In genomic region chr9:59056281-59056680, GRCm38 (mm10) we compare ENCODE assay signal across 9 mouse cellular contexts. TPM values are rescaled to one million over a fixed set of nuclear protein-coding genes. Genes with fewer than 3 reads are reported as not detected.
DNase-seq lines count a peak whose midpoint lies in the region; ATAC-seq and TF ChIP-seq lines count a peak whose summit lies in the region.
"Had no signal": no experiment of that assay in that cellular context is flagged by ENCODE, and none has a peak within 500 bp of the region (broad histone marks: within the 10 kb centered on the region; RNA-seq: fewer than 3 reads in every experiment).

No protein-coding gene starts in this region.

- no peak for TF ChIP-seq EP300 in CH12.LX (IDR thresholded peaks at IDR 0.05; ENCODE audit: low read length)

- H3K4me1 ChIP-seq in CH12.LX (ENCODE audit: control insufficient read depth in 1 of 2, insufficient read depth in 2 of 2), result peaks cover 0 to 17% of the 10 kb centered on the region in 2 experiments; a peak in 2 of 4 replicates
- peaks cover 22% of the 10 kb centered on the region for H3K4me1 ChIP-seq in heart, embryonic 13.5 days
- H3K4me1 ChIP-seq in lung, embryonic 15.5 days, result no peaks in the 10 kb centered on the region
- no peaks in the 10 kb centered on the region for H3K4me1 ChIP-seq in liver, embryonic 12.5 days

- intact Hi-C loops in gastrocnemius, postnatal 36 days (cut with DNase I), result loop anchor here (5.0 kb wide), 1 partner anchor 56 kb away; no protein-coding TSS in a partner anchor

- no peak overlapping the region for H3K9ac ChIP-seq in CH12.LX (ENCODE audit: insufficient read depth, low read depth)
- no peak overlapping the region for H3K9ac ChIP-seq in heart, embryonic 13.5 days
- no peak overlapping the region for H3K9ac ChIP-seq in lung, embryonic 15.5 days
- no peak overlapping the region for H3K9ac ChIP-seq in liver, embryonic 12.5 days

- H3K4me2 ChIP-seq in CH12.LX (ENCODE audit: insufficient read depth, low read depth, poor library complexity, severe bottlenecking), result peak overlapping the region; percentile 46; the same call in 1 of the 2 replicates
- peak overlapping the region; percentile 26; the same call in 1 of the 2 replicates for H3K4me2 ChIP-seq in heart, embryonic 13.5 days
- peak overlapping the region; percentile 40 for H3K4me2 ChIP-seq in lung, embryonic 15.5 days
- H3K4me2 ChIP-seq in liver, embryonic 12.5 days, result no peak overlapping the region

- ATAC-seq in heart, embryonic 13.5 days (ENCODE audit: extremely low read depth, insufficient number of reproducible peaks, low FRiP score, low TSS enrichment), result no peak
- ATAC-seq in lung, embryonic 15.5 days (ENCODE audit: borderline replicate concordance, extremely low read depth, low FRiP score, low TSS enrichment), result peak; percentile 77; the same call in 1 of the 2 replicates
- ATAC-seq in liver, embryonic 12.5 days, result no peak

- dilution Hi-C loops in CH12.LX (cut with MboI; ENCODE audit: extremely low pct_ligation_motif_present, extremely low pct_unique_long_range_greater_than_20kb, low sequenced_read_pairs), result no loop called here

- no peak for TF ChIP-seq RAD21 in CH12.LX (IDR thresholded peaks at IDR 0.05; ENCODE audit: low read depth, low read length)

- no peaks in the 10 kb centered on the region for H3K27me3 ChIP-seq in CH12.LX (replicated peaks)
- H3K27me3 ChIP-seq in heart, embryonic 13.5 days (replicated peaks), result no peaks in the 10 kb centered on the region
- no peaks in the 10 kb centered on the region for H3K27me3 ChIP-seq in lung, embryonic 15.5 days
- H3K27me3 ChIP-seq in liver, embryonic 12.5 days (replicated peaks), result no peaks in the 10 kb centered on the region

- TF ChIP-seq POLR2A in CH12.LX (IDR thresholded peaks at IDR 0.05; ENCODE audit: low read depth, low read length), result no peak

- in situ Hi-C loops in CH12.LX (cut with MboI; ENCODE audit: low pct_ligation_motif_present, low pct_unique_long_range_greater_than_20kb, low sequenced_read_pairs), result no loop called here

- no peaks in the 10 kb centered on the region for H3K79me2 ChIP-seq in CH12.LX (replicated peaks; ENCODE audit: control insufficient read depth, extremely low read depth, insufficient read depth, poor library complexity, severe bottlenecking)

- TF ChIP-seq CTCF in CH12.LX (conservative IDR thresholded peaks at IDR 0.05 in 1 of 2, IDR thresholded peaks at IDR 0.05 in 1 of 2; ENCODE audit: low read depth in 2 of 2, low read length in 2 of 2), result no peak

- H3K27ac ChIP-seq in CH12.LX (ENCODE audit: insufficient read depth, low read depth), result no peak overlapping the region
- H3K27ac ChIP-seq in heart, embryonic 13.5 days (replicated peaks), result no peak overlapping the region
- no peak overlapping the region for H3K27ac ChIP-seq in lung, embryonic 15.5 days
- no peak overlapping the region for H3K27ac ChIP-seq in liver, embryonic 12.5 days
- H3K27ac ChIP-seq: left cerebral cortex, adult 2 months had no signal

- WGBS in heart, embryonic 13.5 days, result 62% methylated on average over 8 of the region's 8 CpGs
- whole genome bisulfite sequencing in lung, embryonic 15.5 days, result 51% methylated on average over 8 of the region's 8 CpGs
- 70% methylated on average over 8 of the region's 8 CpGs for WGBS in liver, embryonic 12.5 days (ENCODE audit: insufficient replicate concordance)

- peak overlapping the region in 1 of 3 experiments; percentile 13 for H3K4me3 ChIP-seq in CH12.LX (replicated peaks in 1 of 3; ENCODE audit: low read depth in 2 of 3, low read length in 2 of 3, poor library complexity in 1 of 3)
- H3K4me3 ChIP-seq in heart, embryonic 13.5 days, result no peak overlapping the region
- H3K4me3 ChIP-seq in lung, embryonic 15.5 days, result peak overlapping the region; percentile 3; the same call in 1 of the 2 replicates
- no peak overlapping the region for H3K4me3 ChIP-seq in liver, embryonic 12.5 days
- H3K4me3 ChIP-seq: left cerebral cortex, adult 2 months had no signal

- H3K9me3 ChIP-seq in CH12.LX (replicated peaks; ENCODE audit: low read length), result no peaks in the 10 kb centered on the region
- H3K9me3 ChIP-seq in heart, embryonic 13.5 days, result no peaks in the 10 kb centered on the region
- no peaks in the 10 kb centered on the region for H3K9me3 ChIP-seq in lung, embryonic 15.5 days
- H3K9me3 ChIP-seq in liver, embryonic 12.5 days (replicated peaks), result no peaks in the 10 kb centered on the region

- DNase-seq in gastrocnemius, adult 18-20 months (ENCODE audit: low spot score), result peak; percentile 21
- no peak for DNase-seq in gastrocnemius, postnatal 36 days
- DNase-seq in CH12.LX (ENCODE audit: extremely low read depth), result no peak
- DNase-seq in spleen, postnatal 10 days (ENCODE audit: low spot score in 2 of 2), result no peak
- DNase-seq in cerebellum, adult 9-11 months, result no peak

- no peaks in the 10 kb centered on the region for H3K36me3 ChIP-seq in CH12.LX (replicated peaks in 1 of 2; ENCODE audit: control insufficient read depth in 1 of 2, insufficient read depth in 1 of 2, low read length in 1 of 2)
- H3K36me3 ChIP-seq in heart, embryonic 13.5 days, result no peaks in the 10 kb centered on the region
- no peaks in the 10 kb centered on the region for H3K36me3 ChIP-seq in lung, embryonic 15.5 days
- no peaks in the 10 kb centered on the region for H3K36me3 ChIP-seq in liver, embryonic 12.5 days

TF ChIP-seq in CH12.LX, 34 proteins besides CTCF, POLR2A, EP300 and RAD21:
- TF ChIP-seq NELFE (IDR thresholded peaks at IDR 0.05; ENCODE audit: low read depth, low read length) (no peak), MXI1 (IDR thresholded peaks at IDR 0.05; ENCODE audit: low read depth, low read length) (no peak), ETS1 (conservative IDR thresholded peaks at IDR 0.05; ENCODE audit: low read depth, low read length) (no peak), GABPA (IDR thresholded peaks at IDR 0.05; ENCODE audit: insufficient replicate concordance, low read depth, low read length) (no peak), TCF12 (IDR thresholded peaks at IDR 0.05; ENCODE audit: low read depth, low read length) (no peak), JUND (conservative IDR thresholded peaks at IDR 0.05; ENCODE audit: low read depth, low read length) (no peak), USF2 (conservative IDR thresholded peaks at IDR 0.05; ENCODE audit: low read depth, low read length) (no peak), CHD2 (IDR thresholded peaks at IDR 0.05; ENCODE audit: low read length) (no peak), JUN (IDR thresholded peaks at IDR 0.05; ENCODE audit: insufficient read depth, low read depth, low read length) (no peak), MAFK (IDR thresholded peaks at IDR 0.05; ENCODE audit: insufficient replicate concordance, low read length) (no peak), ELF1 (IDR thresholded peaks at IDR 0.05; ENCODE audit: low read depth, low read length) (no peak), MAX (IDR thresholded peaks at IDR 0.05; ENCODE audit: low read length) (no peak), BHLHE40 (IDR thresholded peaks at IDR 0.05; ENCODE audit: low read depth, low read length) (no peak), CHD1 (IDR thresholded peaks at IDR 0.05; ENCODE audit: low read depth, low read length) (no peak), UBTF (IDR thresholded peaks at IDR 0.05; ENCODE audit: low read depth, low read length) (no peak), SIN3A (IDR thresholded peaks at IDR 0.05; ENCODE audit: low read length) (no peak), POLR2AphosphoS2 (IDR thresholded peaks at IDR 0.05; ENCODE audit: low read depth, low read length) (no peak)

RNA-seq across cellular contexts. Expression of gene Neo1, which starts 20.0 kb away (rescaled TPM):
- total RNA-seq in gastrocnemius, adult 18-20 months (2021), result 10 to 100 TPM; 31.4 to 32.0 TPM
- 10 to 100 TPM; 23.7 to 31.1 TPM for total RNA-seq in gastrocnemius, postnatal 36 days (2021)
- 0.76 and 0.85 TPM in 2 replicates for total RNA-seq in CH12.LX (2012; rRNA removed)
- total RNA-seq in CH12.LX (2014; rRNA removed), result 1.4 and 1.5 TPM in 2 replicates
- polyA plus RNA-seq in CH12.LX (2012; ENCODE audit: insufficient read length, low read depth), result 1.5 and 2.1 TPM in 2 replicates
- 22.4 and 23.1 TPM in 2 replicates for polyA plus RNA-seq in heart, embryonic 13.5 days (2015; fragmentation: Nextera tagmentation; extraction: Ambion mirVana)
- polyA plus RNA-seq in lung, embryonic 15.5 days (2015; fragmentation: Nextera tagmentation; extraction: Ambion mirVana), result 41.2 and 44.0 TPM in 2 replicates
- polyA plus RNA-seq in liver, embryonic 12.5 days (2016; fragmentation: Nextera tagmentation; extraction: Ambion mirVana), result 5.3 TPM in 2 replicates
